Mouse (Mus musculus): Measurements from ENCODE around the gene Olfr372. TPM values are rescaled to one million over a fixed set of nuclear protein-coding genes. Genes with fewer than 3 reads are reported as not detected.

The Olfr372 gene
- 0.03 and 0.21 TPM in 2 replicates for polyA plus RNA-seq (2012; ENCODE audit: low replicate concordance)

DNA sequence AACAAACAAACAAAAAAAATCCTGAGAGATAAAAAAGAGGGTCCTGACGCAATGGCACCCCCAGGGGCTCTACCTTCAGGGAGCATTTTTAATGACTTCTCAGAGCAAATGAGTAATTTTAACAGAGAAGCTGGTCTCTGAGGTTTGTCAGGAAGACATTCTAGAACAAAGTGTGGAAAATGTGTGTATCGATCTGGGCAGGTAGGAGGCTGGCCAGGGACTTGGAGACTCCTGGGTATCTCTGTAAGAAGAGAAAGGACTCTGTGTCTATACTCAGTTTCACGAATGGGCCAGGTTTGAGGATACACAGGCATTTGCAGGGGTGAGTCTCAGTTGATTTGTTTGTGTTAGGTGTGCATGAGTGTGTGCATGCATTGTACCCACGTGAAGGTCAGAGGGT lies at the start of gene Olfr372:
TSS of gene Olfr372 (plus strand) at position 301 of the 400 bp plus-strand sequence.

GRCm38 (mm10) chr8:72009473-72009872 lies 31.5 kb upstream of the Olfr372 start, which contains the start of gene Cyp4f18:
Gene Cyp4f18, minus strand, starts transcription at chr8:72009626.

DNA sequence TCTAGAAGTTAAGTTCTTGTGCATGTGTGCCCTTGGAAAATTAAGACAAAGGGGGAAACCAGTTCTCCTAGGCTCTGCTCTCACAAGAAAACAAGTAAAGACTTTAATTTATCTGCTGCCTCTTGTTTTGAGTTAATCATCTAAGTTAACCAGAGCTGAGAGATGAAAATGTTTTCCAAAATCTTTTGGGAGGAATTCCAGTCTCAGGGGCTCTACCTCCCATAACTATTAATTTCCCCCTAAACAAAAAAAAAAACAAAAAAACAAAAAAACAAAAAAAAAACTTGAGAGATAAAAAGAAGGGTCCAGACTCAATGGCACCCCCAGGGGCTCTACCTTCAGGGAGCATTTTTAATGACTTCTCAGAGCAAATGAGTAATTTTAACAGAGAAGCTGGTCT lies 41.9 kb downstream of the Olfr372 start, which contains the start of gene Olfr373:
TSS of gene Olfr373 (plus strand) at position 301 of the 400 bp plus-strand sequence.

DNA sequence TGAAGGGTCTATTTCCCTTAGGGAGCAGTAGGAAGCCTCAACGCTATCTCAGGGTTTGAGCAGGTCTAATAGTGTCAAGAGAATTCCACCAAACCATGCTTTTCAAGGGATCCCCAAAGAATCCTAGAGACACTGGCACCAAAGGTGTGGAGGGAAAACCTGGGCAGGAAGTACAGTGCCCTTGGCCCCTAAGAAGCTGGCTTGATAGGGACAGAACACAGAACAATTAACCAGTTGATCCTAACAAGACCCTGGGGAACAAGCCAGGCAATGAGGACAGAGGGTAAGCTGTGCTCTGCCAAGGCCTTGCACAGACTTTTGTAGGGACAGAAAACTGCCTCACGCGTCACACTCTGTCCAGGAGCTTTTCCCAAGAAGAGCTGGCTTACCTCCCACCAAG lies 65.7 kb downstream of the Olfr372 start, which contains the start of gene Olfr374:
TSS of gene Olfr374 (plus strand) at position 301 of the 400 bp plus-strand sequence.

Other genes starting within 250 kb of the Olfr372 start
- 0.77 and 2.1 TPM in 2 replicates for gene Zfp709, start 159.2 kb upstream of the Olfr372 start, polyA plus RNA-seq (2012; ENCODE audit: low replicate concordance)
- gene Zfp882, start 132.6 kb upstream of the Olfr372 start, polyA plus RNA-seq (2012; ENCODE audit: low replicate concordance), result 0.92 and 1.9 TPM in 2 replicates
- gene Zfp617, start 132.6 kb upstream of the Olfr372 start, polyA plus RNA-seq (2012; ENCODE audit: low replicate concordance), result 0.99 and 4.0 TPM in 2 replicates
- gene Zfp961, start 90.2 kb upstream of the Olfr372 start, polyA plus RNA-seq (2012; ENCODE audit: low replicate concordance), result 0.74 and 5.6 TPM in 2 replicates
- 92.5 and 349 TPM in 2 replicates for gene Cyp4f18, start 31.6 kb upstream of the Olfr372 start, polyA plus RNA-seq (2012; ENCODE audit: low replicate concordance)
- 0.02 TPM in 1 of 2 replicates, not detected in the other for gene Olfr373, start 42.0 kb downstream of the Olfr372 start, polyA plus RNA-seq (2012; ENCODE audit: low replicate concordance)
- gene Olfr374, start 65.8 kb downstream of the Olfr372 start, polyA plus RNA-seq (2012; ENCODE audit: low replicate concordance), result 0.03 TPM in 1 of 2 replicates, not detected in the other
- 99.2 and 159 TPM in 2 replicates for gene Tpm4, start 93.8 kb downstream of the Olfr372 start, polyA plus RNA-seq (2012; ENCODE audit: low replicate concordance)
- gene Rab8a, start 120.0 kb downstream of the Olfr372 start, polyA plus RNA-seq (2012; ENCODE audit: low replicate concordance), result 40.5 and 70.4 TPM in 2 replicates
- gene Hsh2d, start 148.4 kb downstream of the Olfr372 start, polyA plus RNA-seq (2012; ENCODE audit: low replicate concordance), result 17.8 and 47.2 TPM in 2 replicates
- 0.17 TPM in 1 of 2 replicates, not detected in the other for gene Cib3, start 171.6 kb downstream of the Olfr372 start, polyA plus RNA-seq (2012; ENCODE audit: low replicate concordance)
- not detected in 2 replicates for gene Gm11034, start 172.4 kb downstream of the Olfr372 start, polyA plus RNA-seq (2012; ENCODE audit: low replicate concordance)
- 65.6 and 77.9 TPM in 2 replicates for gene Fam32a, start 178.5 kb downstream of the Olfr372 start, polyA plus RNA-seq (2012; ENCODE audit: low replicate concordance)
- 236 and 295 TPM in 2 replicates for gene Ap1m1, start 198.8 kb downstream of the Olfr372 start, polyA plus RNA-seq (2012; ENCODE audit: low replicate concordance)